Mouse (Mus musculus): ENCODE measurements at regions not wholly inside any gene's neighbourhood (a gene's known extent, or its start where the extent isn't known, plus 50 kb on each side); places are given as distances from the start of the nearest gene placed in this dataset.
A peak's percentile ranks its signal among the peaks of the same experiment; 100 is the strongest.
"Not testable (repeated sequence)": the region's sequence is repeated elsewhere in the genome, so short reads cannot be mapped to it uniquely, and the experiment has no call there.

- DNase-seq (ENCODE audit: low read depth): no peak
Observed at GRCm38 (mm10) chrX:157107747-157108146, 307.4 kb downstream of the Phex start.

GRCm38 (mm10) chrX:157080025-157080424 lies 335.1 kb downstream of the Phex start:
- DNase-seq (ENCODE audit: low read depth): no peak

GRCm38 (mm10) chrX:157079606-157080005 lies 335.5 kb downstream of the Phex start:
- peak; percentile 52 for DNase-seq (ENCODE audit: low read depth)

GRCm38 (mm10) chrX:157078061-157078460 lies 337.1 kb downstream of the Phex start:
- DNase-seq (ENCODE audit: low read depth): not testable (repeated sequence)

GRCm38 (mm10) chrX:157076193-157076592 lies 338.9 kb downstream of the Phex start:
- peak; percentile 52 for DNase-seq (ENCODE audit: low read depth)

- DNase-seq (ENCODE audit: low read depth): peak; percentile 32
Observed at GRCm38 (mm10) chrX:157051629-157052315, 363.3 kb downstream of the Phex start.

GRCm38 (mm10) chrX:157028913-157029312 lies 386.2 kb downstream of the Phex start:
- peak; percentile 82 for DNase-seq (ENCODE audit: low read depth)

- peak; percentile 51 for DNase-seq (ENCODE audit: low read depth)
Observed at GRCm38 (mm10) chrX:157024343-157024742, 390.8 kb downstream of the Phex start.

GRCm38 (mm10) chrX:157021851-157022250 lies 393.3 kb downstream of the Phex start:
- peak; percentile 63 for DNase-seq (ENCODE audit: low read depth)

GRCm38 (mm10) chrX:157020337-157020736 lies 394.8 kb downstream of the Phex start:
- DNase-seq (ENCODE audit: low read depth): no peak

- no peak for DNase-seq (ENCODE audit: low read depth)
Observed at GRCm38 (mm10) chrX:156989986-156990518, 425.1 kb downstream of the Phex start.

GRCm38 (mm10) chrX:156947093-156947492 lies 468.0 kb downstream of the Phex start:
- DNase-seq (ENCODE audit: low read depth): peak; percentile 15

- DNase-seq (ENCODE audit: low read depth): no peak
Observed at GRCm38 (mm10) chrX:156944223-156944622, 470.9 kb downstream of the Phex start.

- peak; percentile 19 for DNase-seq (ENCODE audit: low read depth)
Observed at GRCm38 (mm10) chrX:156913363-156913762, 501.7 kb downstream of the Phex start.

All from NIH3T3 (cell line).